Mouse (Mus musculus) hematopoietic stem cell, adult 5-6 weeks (primary cell): ENCODE measurements at regions not wholly inside any gene's neighbourhood (a gene's known extent, or its start where the extent isn't known, plus 50 kb on each side); places are given as distances from the start of the nearest gene placed in this dataset.

ENCODE experiments used
- ATAC-seq, 2 experiments: fragments of 125-278 bp in 1 of 2; replicated peaks in 1 of 2; 2 replicates each; pipeline ENCODE4 v1.8.0; 2016 to 2017; ENCODE audit warnings: inconsistent platforms in 2 of 2, mild to moderate bottlenecking in 2 of 2, moderate number of reproducible peaks in 2 of 2, low read depth in 1 of 2, moderate TSS enrichment in 1 of 2; ENCODE audit not compliant: low FRiP score in 2 of 2, poor library complexity in 2 of 2, severe bottlenecking in 2 of 2, insufficient read depth in 1 of 2, low TSS enrichment in 1 of 2

- no peak for ATAC-seq
Measured at GRCm38 (mm10) chr3:36310642-36311267, 88.6 kb upstream of the Qrfpr start.

GRCm38 (mm10) chr3:36296792-36297191 is 74.7 kb upstream of the Qrfpr start:
- no peak for ATAC-seq

GRCm38 (mm10) chr3:36291971-36292370 is 69.9 kb upstream of the Qrfpr start:
- ATAC-seq = no peak

- no peak for ATAC-seq
Measured at GRCm38 (mm10) chr3:36284066-36284465, 62.0 kb upstream of the Qrfpr start.

GRCm38 (mm10) chr3:36275502-36275901 is 53.4 kb upstream of the Qrfpr start:
- no peak for ATAC-seq
